Mouse (Mus musculus) lung, adult 18-20 months (tissue): ENCODE measurements around the gene Nek10.
A peak's percentile ranks its signal among the peaks of the same experiment; 100 is the strongest.
"Not testable (repeated sequence)": the region's sequence is repeated elsewhere in the genome, so short reads cannot be mapped to it uniquely, and the experiment has no call there.

ENCODE experiments used
- DNase-seq, 2 experiments: peaks; one replicate each; pipeline ENCODE4 v3.0.0; 2022; ENCODE audit warnings: mixed read lengths in 2 of 2

Nek10 gene

GRCm38 (mm10) chr14:14871121-14871520 lies 67.9 kb downstream of the Nek10 start:
- no peak for DNase-seq

DNA sequence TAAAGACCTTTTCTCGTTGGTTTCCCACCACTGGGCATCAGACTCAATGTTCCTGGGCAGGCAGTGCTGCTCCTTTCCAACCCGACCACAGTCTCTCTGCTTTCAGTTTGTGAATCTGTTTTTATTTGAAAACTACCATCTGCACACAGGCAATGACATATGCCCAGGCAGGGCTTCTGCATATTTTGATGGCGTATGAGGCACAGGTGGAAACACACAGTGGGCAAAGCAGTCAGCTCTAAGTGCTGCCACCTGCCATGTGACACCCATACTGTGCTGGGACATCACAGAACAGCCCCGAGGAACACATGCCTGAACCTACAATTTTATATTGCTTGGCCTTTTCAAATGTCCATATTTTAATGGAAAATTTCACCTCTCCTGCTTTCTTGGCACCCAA lies 68.5 kb downstream of the Nek10 start:
- DNase-seq = no peak

GRCm38 (mm10) chr14:14893932-14894652 lies 90.9 kb downstream of the Nek10 start:
- DNase-seq = no peak

DNA sequence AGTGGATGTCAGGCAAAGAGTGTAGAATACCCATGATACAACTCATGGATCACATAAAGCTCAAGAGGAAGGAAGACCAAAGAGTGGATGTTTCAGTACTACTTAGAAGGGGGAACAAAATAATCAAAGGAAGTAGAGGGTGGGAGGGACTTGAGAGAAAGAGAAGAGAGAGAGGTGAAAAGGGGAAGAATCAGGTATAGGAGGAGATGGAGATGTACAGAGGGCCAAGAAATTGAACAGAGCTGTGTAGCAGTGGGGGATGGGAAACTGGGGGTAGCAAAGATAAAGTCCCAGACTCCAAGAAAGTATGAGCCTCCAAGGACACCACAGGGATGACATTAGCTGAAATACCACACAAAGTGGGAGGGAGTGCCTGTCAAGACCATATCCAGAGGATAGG lies 91.6 kb downstream of the Nek10 start:
- no peak for DNase-seq

GRCm38 (mm10) chr14:14895363-14895762 lies 92.1 kb downstream of the Nek10 start:
- DNase-seq = no peak

DNA sequence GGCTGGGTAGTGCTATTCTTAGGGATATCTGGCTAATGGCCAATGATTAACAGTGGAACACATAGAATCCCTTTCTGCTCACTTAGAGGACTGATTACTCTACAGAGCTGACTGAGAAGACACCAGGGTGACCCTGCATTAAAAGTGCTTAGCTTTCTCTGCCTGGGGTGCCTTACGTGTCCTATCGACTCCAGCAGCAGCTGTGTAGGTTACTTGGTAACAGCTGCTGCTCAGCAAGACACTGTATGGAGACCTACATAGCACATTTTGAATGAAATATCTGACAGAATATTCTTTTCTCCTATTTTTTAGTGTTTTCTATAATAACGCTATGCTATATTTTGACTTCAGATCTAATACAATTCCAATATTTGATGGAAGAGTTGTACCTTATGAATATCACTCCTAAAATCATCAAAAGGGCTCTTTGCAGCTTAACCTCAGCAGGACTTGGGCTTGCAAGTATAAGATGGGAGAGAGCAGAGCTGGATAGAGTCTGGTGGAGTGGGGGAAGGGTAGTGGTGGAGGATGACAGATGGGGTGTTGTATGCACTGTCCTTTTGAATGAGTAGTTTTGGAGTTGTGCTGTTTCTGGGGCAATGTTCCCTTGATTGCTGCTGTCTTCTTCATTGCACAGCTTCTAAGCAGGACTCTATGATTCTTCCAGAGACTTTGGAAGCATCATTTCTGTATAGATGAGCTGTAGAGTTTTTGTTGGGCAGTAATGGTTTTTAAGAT lies 93.4 kb downstream of the Nek10 start:
- DNase-seq = no peak

GRCm38 (mm10) chr14:14904750-14905529 lies 101.7 kb downstream of the Nek10 start:
- peak; percentile 56 to 62 for DNase-seq

GRCm38 (mm10) chr14:14905530-14905852 lies 102.3 kb downstream of the Nek10 start:
- DNase-seq = no peak

DNA sequence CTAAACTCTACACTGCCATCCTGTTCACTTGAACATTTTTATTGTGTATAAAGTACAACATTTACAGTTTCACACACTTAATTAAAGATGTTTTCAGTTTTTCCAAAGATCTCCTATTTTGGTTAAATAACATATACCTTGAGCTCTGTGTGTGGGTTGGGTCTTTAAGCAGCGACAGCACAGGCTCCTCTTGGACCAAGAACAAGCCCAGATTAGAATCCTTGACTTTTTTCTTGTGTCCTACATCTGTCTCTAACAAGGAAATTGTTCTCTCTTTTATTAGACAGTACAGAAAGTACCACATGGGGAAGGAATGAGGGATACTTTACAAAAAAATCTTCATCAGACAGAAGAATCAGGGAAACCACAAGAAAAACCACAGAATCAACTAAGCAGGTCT lies 122.4 kb downstream of the Nek10 start:
- DNase-seq = no peak

GRCm38 (mm10) chr14:14927559-14927958 lies 124.3 kb downstream of the Nek10 start:
- no peak for DNase-seq

GRCm38 (mm10) chr14:14934977-14935376 lies 131.8 kb downstream of the Nek10 start:
- DNase-seq = no peak

- no peak for DNase-seq
Observed at GRCm38 (mm10) chr14:14945930-14946329, 142.7 kb downstream of the Nek10 start.

GRCm38 (mm10) chr14:14949023-14949422 lies 145.8 kb downstream of the Nek10 start:
- DNase-seq = no peak

GRCm38 (mm10) chr14:14951808-14952207 lies 148.6 kb downstream of the Nek10 start:
- no peak for DNase-seq

GRCm38 (mm10) chr14:14959780-14960440 lies 156.7 kb downstream of the Nek10 start:
- DNase-seq = no peak

DNA sequence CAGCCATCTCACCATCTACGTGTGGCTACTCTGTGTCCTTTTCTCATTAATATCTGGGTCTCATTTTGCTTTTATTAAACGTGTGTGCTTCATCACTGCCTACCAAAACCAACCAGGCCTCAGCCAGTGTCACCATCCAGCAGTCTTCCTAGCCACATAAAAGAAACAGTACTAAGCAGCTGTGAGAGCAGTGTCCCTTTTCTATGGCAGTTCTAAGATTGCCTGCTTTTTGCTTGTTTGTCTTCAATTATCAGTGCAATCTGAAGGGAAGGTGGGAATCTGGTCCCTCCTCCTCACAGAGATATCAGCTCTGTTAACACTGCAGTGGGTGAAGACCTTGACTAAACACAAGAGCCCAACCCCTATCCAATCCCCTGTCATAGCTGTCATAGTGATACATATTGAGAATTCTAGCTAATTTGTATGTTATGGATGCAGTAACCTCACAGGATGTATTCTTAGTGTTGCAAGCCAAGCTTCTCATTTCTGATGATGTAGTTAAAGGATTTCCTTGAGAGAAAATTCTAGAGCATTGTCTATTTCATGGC lies 157.3 kb downstream of the Nek10 start:
- DNase-seq = no peak

DNA sequence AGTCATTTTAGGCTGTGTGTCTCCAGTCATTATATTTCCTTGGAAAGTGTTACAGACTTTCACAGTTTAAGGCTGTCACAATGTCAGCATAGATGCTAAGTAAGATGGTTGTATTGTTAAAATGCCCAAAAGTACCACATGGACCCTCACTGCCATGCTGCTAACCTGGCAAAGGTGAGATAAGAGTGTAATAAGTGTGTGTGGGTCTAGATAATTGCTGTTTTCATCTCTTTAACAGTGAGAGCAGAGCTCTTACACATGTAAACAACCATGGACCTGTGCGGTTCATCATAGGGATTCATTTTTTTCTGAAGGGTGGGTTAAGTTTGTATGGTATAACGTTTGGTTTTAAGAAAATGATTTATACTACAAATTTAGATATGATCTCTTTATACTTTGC lies 167.4 kb downstream of the Nek10 start:
- DNase-seq = no peak

DNA sequence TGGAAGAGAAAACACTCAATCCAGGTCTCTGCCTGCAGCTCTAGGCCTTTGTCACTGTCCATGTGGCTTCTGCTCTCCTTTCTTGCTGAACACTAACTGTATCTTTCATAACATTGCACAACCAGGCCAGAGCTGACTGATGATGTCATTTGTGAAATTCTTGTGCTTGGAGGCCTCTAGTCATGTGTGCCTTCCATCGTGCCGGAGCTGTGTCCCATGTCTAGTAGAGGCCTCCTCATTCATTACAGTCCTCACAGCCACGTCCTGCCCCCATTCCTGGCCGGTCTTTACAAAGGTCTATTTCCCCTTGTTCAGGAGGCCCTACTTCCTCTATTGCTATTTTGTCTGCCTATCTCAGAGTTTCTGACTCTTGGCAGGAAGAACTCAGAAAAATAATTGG lies 167.8 kb downstream of the Nek10 start:
- DNase-seq = no peak

DNA sequence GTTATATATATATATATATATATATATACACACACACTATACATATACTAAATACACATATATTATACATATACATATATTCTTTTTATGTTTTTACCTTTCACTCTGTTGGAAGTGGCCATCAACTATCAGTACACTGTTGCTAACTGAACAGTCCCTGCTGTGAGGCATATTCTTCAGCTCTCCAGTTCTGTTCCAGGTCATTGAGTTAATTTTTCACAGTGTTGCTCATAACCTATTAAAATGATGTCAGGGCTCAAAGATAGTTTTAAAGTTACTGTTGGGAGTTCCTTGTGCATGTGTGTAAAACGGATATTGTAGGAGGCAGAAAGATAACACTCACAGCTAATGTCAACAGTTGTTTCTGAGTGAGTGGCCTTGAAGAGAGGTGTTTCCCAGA lies 170.9 kb downstream of the Nek10 start:
- no peak for DNase-seq

DNA sequence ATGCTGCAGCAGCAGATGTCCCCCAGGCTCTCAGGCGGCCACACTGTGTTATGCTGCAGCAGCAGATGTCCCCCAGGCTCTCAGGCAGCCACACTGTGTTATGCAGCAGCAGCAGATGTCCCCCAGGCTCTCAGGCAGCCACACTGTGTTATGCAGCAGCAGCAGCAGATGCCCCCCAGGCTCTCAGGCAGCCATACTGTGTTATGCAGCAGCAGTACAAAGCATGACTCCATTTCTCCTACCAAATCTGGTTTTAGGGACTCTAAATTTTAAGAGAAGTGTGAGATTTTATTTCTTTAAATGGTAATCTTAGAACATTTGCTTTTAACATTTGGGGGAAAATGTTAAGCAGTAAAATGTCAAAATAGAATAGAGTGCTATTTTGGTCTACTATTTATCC lies 180.9 kb downstream of the Nek10 start:
- DNase-seq = not testable (repeated sequence)

GRCm38 (mm10) chr14:14984710-14985647 lies 181.8 kb downstream of the Nek10 start:
- DNase-seq = peak; percentile 12 to 48

DNA sequence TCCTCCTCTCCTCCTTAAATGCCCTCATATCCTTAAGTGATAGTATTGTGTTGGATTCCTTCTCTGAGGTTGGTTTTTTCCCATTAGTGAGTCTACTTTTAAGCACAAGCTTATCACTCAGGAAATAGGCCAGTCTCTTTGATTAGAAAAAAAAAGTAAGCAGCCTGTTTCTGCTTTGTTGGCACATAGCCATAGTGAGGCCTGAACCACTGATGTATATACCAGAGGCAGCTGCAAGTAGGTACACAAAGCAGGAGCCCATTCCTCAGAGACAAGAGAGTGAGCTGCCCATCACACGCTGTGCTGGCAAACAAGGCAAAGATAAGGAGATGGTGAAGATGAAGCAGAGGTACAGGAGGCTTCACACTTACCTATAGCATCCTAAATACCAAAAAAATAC lies 184.2 kb downstream of the Nek10 start:
- no peak for DNase-seq
